Mouse (Mus musculus): ENCODE measurements at regions not wholly inside any gene's neighbourhood (a gene's known extent, or its start where the extent isn't known, plus 50 kb on each side); places are given as distances from the start of the nearest gene placed in this dataset.
"Not testable (repeated sequence)": the region's sequence is repeated elsewhere in the genome, so short reads cannot be mapped to it uniquely, and the experiment has no call there.

DNA sequence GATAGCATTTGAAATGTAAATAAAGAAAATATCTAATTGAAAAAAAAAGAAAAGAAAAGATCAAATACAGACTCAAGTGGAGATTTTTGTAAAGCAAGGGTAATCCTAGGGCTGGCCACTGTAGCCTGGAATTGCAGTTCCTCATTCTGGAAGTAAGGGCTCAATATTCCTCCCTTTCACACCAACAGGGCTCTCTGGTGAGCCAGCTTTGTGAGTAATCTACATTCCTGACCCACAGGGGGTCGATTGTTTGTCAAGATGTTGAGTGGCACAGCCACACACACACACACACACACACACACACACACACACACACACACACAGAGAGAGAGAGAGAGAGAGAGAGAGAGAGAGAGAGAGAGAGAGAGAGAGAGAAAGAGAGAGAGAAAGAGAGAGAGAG, 107.1 kb upstream of the Fbxl4 start:
- H3K9me3 ChIP-seq; H3K4me3 ChIP-seq; ATAC-seq (ENCODE audit: low FRiP score, low read depth); H3K27ac ChIP-seq (replicated peaks); H3K9ac ChIP-seq (replicated peaks); H3K36me3 ChIP-seq; H3K27me3 ChIP-seq; H3K4me2 ChIP-seq (replicated peaks); H3K4me1 ChIP-seq: not testable (repeated sequence)
- 50% methylated on average over 1 of the region's 1 CpGs for WGBS

DNA sequence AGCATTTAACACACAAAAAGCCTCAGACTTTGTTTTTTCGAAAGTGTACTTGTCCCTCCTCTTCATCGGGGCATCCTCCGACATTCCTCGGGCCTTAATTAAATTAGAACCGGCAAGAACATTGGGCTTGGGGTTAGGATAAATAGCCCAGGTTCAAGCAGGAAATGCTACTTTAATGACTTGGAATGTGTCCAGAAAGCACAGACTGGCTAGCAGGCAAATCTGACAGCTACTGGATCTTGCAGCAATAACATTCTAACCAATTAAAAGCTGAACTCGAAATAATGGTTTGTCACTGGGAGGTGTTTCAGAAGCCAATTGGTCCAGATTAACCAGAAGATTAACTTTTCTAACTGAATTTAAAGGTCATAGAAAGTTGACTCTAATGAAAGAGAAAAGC, 93.4 kb upstream of the Fbxl4 start:
- no peaks in the 10 kb centered on the region for H3K36me3 ChIP-seq
- H3K9me3 ChIP-seq, result no peaks in the 10 kb centered on the region
- no peak overlapping the region for H3K4me3 ChIP-seq
- no peak overlapping the region for H3K9ac ChIP-seq (replicated peaks)
- no peak for ATAC-seq (ENCODE audit: low FRiP score, low read depth)
- 66% methylated on average over 6 of the region's 6 CpGs for WGBS
- no peak overlapping the region for H3K27ac ChIP-seq (replicated peaks)
- H3K27me3 ChIP-seq, result no peaks in the 10 kb centered on the region
- H3K4me2 ChIP-seq (replicated peaks), result no peak overlapping the region
- H3K4me1 ChIP-seq, result no peaks in the 10 kb centered on the region

DNA sequence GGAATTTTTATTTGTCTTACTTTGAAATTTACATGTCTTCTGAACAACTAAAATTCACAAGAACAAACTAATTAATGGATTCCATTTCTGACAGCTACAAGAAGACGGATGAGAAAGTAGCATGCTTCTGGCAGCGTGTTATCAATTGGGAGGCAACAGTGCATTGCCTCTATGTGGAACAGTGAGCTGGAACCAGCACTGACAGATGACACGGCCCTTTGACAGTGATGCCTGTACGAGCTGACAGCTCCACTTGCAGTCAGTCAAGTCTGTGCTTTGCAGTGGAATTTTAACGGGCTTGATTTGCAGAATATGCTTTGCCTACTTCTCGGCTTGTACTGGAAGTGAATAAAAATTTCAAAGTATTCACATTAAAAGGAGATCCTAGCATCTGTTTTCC, 88.3 kb upstream of the Fbxl4 start:
- Histone ChIP-seq H3K4me3 (no peak overlapping the region), H3K4me1 (no peaks in the 10 kb centered on the region), H3K9ac (replicated peaks) (no peak overlapping the region), H3K4me2 (replicated peaks) (no peak overlapping the region), H3K9me3 (no peaks in the 10 kb centered on the region), H3K27me3 (no peaks in the 10 kb centered on the region), H3K36me3 (no peaks in the 10 kb centered on the region), H3K27ac (replicated peaks) (no peak overlapping the region)
- ATAC-seq (ENCODE audit: low FRiP score, low read depth), result no peak
- WGBS, result 77% methylated on average over 6 of the region's 6 CpGs

DNA sequence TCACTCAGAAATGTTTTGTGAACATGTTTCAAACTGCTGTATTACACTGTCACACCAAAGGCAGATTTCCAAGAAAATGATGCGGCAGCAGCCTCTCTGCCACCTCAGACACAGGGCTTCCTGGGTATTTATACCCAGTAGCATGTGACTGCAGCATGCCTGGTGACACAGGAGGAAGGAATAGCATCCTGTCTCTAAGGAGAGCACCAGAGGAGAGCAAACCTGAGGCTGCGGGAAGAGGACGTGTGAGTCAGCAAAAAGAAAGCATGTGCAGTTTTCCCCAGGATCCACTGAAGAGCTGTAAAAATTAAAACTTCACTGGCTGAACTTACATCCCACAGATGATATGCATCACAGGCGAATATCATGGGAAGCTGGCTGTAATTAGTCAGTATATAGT, 83.2 kb upstream of the Fbxl4 start:
- Histone ChIP-seq H3K9ac (replicated peaks) (no peak overlapping the region), H3K4me1 (no peaks in the 10 kb centered on the region), H3K4me2 (replicated peaks) (no peak overlapping the region), H3K36me3 (no peaks in the 10 kb centered on the region), H3K9me3 (no peaks in the 10 kb centered on the region), H3K27me3 (no peaks in the 10 kb centered on the region), H3K27ac (replicated peaks) (no peak overlapping the region), H3K4me3 (no peak overlapping the region)
- no peak for ATAC-seq (ENCODE audit: low FRiP score, low read depth)
- WGBS, result 85% methylated on average over 4 of the region's 4 CpGs

DNA sequence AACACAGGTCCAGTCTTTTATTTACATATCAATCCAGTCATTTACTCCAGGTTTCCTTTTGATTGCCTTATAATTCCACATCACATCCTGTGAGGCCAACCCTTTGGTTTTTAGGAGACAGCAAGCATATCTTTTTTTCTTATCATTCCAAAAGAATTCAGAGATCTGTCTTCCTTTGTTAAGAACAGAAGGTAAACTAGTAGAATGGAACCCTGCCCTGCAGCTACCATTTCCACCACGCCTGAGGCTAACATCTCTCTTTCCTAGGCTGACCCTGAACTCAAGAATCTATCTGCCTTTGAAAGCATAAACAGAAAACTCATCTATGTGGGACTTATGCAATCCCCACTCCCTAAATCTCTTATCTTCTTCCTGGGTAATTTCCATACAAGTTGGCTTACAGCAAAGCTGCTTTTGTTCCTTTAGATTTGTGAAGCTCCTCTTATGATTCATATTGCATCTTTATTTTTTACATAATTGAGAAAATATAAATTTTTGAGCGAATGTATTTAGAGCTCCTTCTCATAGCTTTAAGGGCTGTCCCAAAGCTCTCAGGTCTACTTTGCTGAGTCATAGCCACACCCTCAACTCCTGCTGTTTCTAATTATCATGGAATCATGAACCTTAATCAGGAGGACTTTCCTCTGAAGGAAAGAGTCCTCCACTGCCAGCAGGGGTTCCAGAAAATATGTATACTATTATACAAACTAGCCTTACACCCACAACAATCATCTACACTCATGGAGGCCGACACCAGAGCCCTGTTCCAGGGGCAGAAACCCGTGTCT, 74.6 kb upstream of the Fbxl4 start:
- Histone ChIP-seq H3K4me3 (no peak overlapping the region), H3K27ac (replicated peaks) (no peak overlapping the region), H3K4me1 (no peaks in the 10 kb centered on the region), H3K9ac (replicated peaks) (no peak overlapping the region), H3K4me2 (replicated peaks) (no peak overlapping the region), H3K9me3 (no peaks in the 10 kb centered on the region), H3K36me3 (no peaks in the 10 kb centered on the region), H3K27me3 (no peaks in the 10 kb centered on the region)
- ATAC-seq (ENCODE audit: low FRiP score, low read depth), result no peak
- 77% methylated on average over 4 of the region's 4 CpGs for WGBS

DNA sequence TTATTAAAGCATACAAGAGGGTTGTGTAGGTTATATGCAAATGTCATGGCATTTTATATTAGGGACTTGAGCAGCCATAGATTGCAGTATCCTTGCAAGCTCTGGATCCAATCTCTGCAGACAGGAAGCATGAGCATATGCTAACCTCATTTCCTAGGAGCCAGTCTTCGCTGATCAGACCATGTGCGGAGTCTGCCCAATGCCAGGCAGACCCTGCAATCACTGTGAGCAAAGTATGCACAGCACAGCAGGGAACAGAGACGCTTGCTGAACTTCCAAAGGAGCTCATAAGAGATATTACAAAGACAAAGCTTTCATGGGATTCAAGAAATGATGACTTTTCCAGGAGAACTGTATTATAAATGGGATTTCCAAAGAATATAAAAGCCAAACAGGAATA, 65.2 kb upstream of the Fbxl4 start:
- H3K9me3 ChIP-seq, result no peaks in the 10 kb centered on the region
- no peaks in the 10 kb centered on the region for H3K4me1 ChIP-seq
- H3K27ac ChIP-seq (replicated peaks), result no peak overlapping the region
- no peak overlapping the region for H3K9ac ChIP-seq (replicated peaks)
- ATAC-seq (ENCODE audit: low FRiP score, low read depth), result 0 out of 2 replicates have a peak, but pooled peaks have one; percentile 56
- no peak overlapping the region for H3K4me2 ChIP-seq (replicated peaks)
- WGBS, result 65% methylated on average over 3 of the region's 3 CpGs
- H3K4me3 ChIP-seq, result no peak overlapping the region
- no peaks in the 10 kb centered on the region for H3K27me3 ChIP-seq
- no peaks in the 10 kb centered on the region for H3K36me3 ChIP-seq

DNA sequence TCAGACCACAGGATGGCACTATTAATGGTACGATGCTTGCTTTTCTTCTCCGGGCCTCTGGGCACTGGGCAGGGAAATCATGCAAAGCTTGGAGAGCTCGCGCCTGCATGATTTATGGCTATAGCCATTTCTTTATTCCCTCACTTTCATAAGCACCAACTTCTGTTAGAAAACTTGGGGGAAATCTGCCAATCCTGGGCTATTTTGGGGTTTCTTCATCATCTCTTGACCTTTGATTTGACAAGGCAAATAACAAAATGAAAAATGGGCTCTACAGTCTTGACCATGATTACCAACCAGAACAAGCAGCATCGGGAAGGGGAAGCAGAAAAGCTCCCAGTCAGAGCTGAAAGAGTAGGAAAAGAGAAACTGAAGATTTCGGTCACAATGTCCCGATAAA, 57.1 kb upstream of the Fbxl4 start:
- Histone ChIP-seq H3K9ac (replicated peaks) (no peak overlapping the region), H3K27ac (replicated peaks) (no peak overlapping the region), H3K4me3 (no peak overlapping the region), H3K9me3 (0 out of 2 replicates have a peak, but pooled peaks cover 9% of the 10 kb centered on the region), H3K4me1 (peaks cover 12% of the 10 kb centered on the region; the same call in 1 of the 2 replicates), H3K27me3 (no peaks in the 10 kb centered on the region), H3K36me3 (no peaks in the 10 kb centered on the region), H3K4me2 (replicated peaks) (no peak overlapping the region)
- no peak for ATAC-seq (ENCODE audit: low FRiP score, low read depth)
- WGBS, result 94% methylated on average over 7 of the region's 7 CpGs

DNA sequence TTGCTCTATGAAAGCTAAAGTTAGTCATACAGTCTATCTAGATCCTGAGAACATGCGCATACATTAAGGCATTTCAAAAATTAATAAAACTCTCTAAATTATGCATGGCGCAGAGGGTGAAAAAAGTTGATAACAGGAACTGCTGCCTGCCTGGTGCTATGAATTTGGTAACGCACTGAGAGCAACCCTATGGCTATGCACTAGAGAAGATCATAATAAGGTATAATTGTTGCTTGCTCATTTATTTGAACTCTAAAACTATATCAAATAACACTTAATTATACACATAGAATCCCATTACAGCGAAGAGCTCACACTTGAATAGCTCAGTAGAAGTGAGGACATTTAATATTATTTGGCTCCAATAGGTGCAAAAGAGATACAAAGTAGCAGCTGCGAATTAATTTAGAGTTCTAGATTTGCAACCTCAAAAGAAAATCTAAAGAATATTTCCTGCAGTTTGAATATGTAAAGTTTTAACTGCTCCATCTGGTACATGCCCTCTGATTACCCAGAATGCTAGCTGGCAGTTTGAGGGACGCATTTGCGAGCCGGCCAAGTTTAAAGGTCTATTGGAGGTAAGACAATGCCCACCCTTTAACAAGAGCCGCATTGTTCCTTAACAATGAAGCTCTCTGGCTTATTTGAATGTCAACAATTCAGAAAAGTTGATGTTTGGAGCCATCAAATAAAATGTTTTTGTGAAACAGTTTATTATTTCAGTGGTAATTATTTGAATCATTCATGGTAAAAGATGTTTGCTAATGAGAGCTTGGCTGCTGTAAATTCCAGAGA, 56.0 kb upstream of the Fbxl4 start:
- WGBS, result 58% methylated on average over 9 of the region's 9 CpGs
- ATAC-seq (ENCODE audit: low FRiP score, low read depth), result peak; percentile 90
- no peak overlapping the region for H3K4me3 ChIP-seq
- H3K9me3 ChIP-seq, result 0 out of 2 replicates have a peak, but pooled peaks cover 9% of the 10 kb centered on the region
- no peaks in the 10 kb centered on the region for H3K27me3 ChIP-seq
- 0 out of 2 replicates have a peak overlapping the region, but pooled peaks have one; percentile 20 for H3K27ac ChIP-seq (replicated peaks)
- H3K4me2 ChIP-seq (replicated peaks), result 0 out of 2 replicates have a peak overlapping the region, but pooled peaks have one; percentile 7
- H3K9ac ChIP-seq (replicated peaks), result no peak overlapping the region
- H3K4me1 ChIP-seq, result peaks cover 12% of the 10 kb centered on the region; the same call in 1 of the 2 replicates
- H3K36me3 ChIP-seq, result no peaks in the 10 kb centered on the region

DNA sequence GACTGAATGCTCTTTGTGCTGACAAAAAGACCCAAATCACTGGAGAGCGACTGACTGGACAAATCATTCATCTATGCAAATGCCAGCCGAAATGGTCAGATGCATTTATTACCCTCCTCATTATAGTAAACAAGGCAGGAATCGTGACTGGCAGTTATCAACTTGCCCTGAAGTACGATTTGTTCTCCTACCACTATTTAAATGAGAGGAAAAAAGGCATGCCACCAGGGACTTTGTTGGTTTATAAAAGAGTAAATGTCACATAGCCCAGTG, 55.5 kb upstream of the Fbxl4 start:
- Histone ChIP-seq H3K36me3 (no peaks in the 10 kb centered on the region), H3K9ac (replicated peaks) (no peak overlapping the region), H3K4me2 (replicated peaks) (0 out of 2 replicates have a peak overlapping the region, but pooled peaks have one; percentile 7), H3K9me3 (0 out of 2 replicates have a peak, but pooled peaks cover 9% of the 10 kb centered on the region), H3K27ac (replicated peaks) (0 out of 2 replicates have a peak overlapping the region, but pooled peaks have one; percentile 20), H3K4me3 (no peak overlapping the region), H3K27me3 (no peaks in the 10 kb centered on the region), H3K4me1 (peaks cover 12% of the 10 kb centered on the region; the same call in 1 of the 2 replicates)
- peak; percentile 74 for ATAC-seq (ENCODE audit: low FRiP score, low read depth)
- WGBS, result 27% methylated on average over 4 of the region's 4 CpGs

DNA sequence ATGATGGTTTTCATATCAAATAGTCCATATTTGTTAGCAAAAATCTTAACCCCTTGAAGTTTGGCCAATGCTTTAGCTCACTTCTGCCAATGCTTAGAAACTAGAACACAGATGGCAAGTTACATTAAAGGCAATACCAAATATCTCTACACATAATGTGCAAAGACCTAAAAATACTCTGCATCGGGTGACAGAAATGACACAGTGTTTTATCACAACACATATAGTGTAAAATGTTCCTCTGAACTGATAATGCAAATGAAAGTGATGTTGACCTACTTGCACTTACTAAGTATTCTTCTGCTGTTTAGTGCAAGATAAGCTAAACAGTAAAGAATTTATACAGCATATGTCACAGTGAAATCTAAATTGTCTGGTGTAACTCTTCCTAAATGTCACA, 55.1 kb upstream of the Fbxl4 start:
- H3K4me3 ChIP-seq, result no peak overlapping the region
- 90% methylated on average over 1 of the region's 1 CpGs for WGBS
- ATAC-seq (ENCODE audit: low FRiP score, low read depth), result no peak
- H3K27ac ChIP-seq (replicated peaks), result no peak overlapping the region
- H3K27me3 ChIP-seq, result no peaks in the 10 kb centered on the region
- no peak overlapping the region for H3K9ac ChIP-seq (replicated peaks)
- no peaks in the 10 kb centered on the region for H3K36me3 ChIP-seq
- peaks cover 12% of the 10 kb centered on the region; the same call in 1 of the 2 replicates for H3K4me1 ChIP-seq
- H3K4me2 ChIP-seq (replicated peaks), result no peak overlapping the region
- H3K9me3 ChIP-seq, result 0 out of 2 replicates have a peak, but pooled peaks cover 9% of the 10 kb centered on the region

Data from midbrain, embryonic 12.5 days (tissue).